Mouse (Mus musculus): ENCODE data around the gene Ly6c1. TPM values are rescaled to one million over a fixed set of nuclear protein-coding genes. Genes with fewer than 3 reads are reported as not detected.
"Not testable (repeated sequence)": the region's sequence is repeated elsewhere in the genome, so short reads cannot be mapped to it uniquely, and the experiment has no call there.

The Ly6c1 gene
- polyA plus RNA-seq, 1 experiment from 2014 or later = 5.8 TPM

DNA sequence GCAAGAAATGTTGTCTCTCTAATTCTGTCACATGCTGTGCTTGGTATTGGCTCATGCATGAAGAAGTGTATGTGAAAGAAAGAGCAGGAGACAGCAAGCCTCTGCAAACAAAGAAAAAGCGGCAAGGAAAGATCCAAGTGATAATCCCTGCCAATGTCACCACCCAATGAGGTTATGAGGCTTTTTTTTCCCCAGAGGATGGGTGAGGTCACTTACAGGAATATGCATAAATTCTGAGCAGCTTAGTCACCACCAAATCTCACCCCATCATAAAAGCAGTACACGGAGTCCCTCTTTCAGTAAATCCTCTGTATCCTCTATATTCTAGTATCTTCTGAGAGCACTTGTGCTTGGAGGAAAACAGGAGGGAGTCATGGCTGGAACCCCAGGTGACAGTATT lies 1.2 kb upstream of the Ly6c1 start:
- H3K9me3 ChIP-seq (ENCODE audit: control insufficient read depth, low read length); H3K36me3 ChIP-seq (ENCODE audit: control insufficient read depth, insufficient read depth); H3K4me1 ChIP-seq (replicated peaks; ENCODE audit: control insufficient read depth, insufficient read depth, low read length); ATAC-seq; H3K4me2 ChIP-seq (ENCODE audit: low read length); H3K27me3 ChIP-seq (replicated peaks; ENCODE audit: control insufficient read depth, insufficient read depth, low read length); H3K4me3 ChIP-seq (replicated peaks; ENCODE audit: low read length); H3K27ac ChIP-seq (ENCODE audit: low read length); H3K9ac ChIP-seq (replicated peaks; ENCODE audit: low read depth, low read length): not testable (repeated sequence)
- 80% methylated on average over 2 of the region's 2 CpGs for WGBS

GRCm38 (mm10) chr15:75047970-75048320 lies 685 bp downstream of the Ly6c1 start:
- WGBS = 92% methylated on average over 1 of the region's 1 CpGs
- not testable (repeated sequence) for ATAC-seq; H3K36me3 ChIP-seq (ENCODE audit: control insufficient read depth, insufficient read depth)

DNA sequence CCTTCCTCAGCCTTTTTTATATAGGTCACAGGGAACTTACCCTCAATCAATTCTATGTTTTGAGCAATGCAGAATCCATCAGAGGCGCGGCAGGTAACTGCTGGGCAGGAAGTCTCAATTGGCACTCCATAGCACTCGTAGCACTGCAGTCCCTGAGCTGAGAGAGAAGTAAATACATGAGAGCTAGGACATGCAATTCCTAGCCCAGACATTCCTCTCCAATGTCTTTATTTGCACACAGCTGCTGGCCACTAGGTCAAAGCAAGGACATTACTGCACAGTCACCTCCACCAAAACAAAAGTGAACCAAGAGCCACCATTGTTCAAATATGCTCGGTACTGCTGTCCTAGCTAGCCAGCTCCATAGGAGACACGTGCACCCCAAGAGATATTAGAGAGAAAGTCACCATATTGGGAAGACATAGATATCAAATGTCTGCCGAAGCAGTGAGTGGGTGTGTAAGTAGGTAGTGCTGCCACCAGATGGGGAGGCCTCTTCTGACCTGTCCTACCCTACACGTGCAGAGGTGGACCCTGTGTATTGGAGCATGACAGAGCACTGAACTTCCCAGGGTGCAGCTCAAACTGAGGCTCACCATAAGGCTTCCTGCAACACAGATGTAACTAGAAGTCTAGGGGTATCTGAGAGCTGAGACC lies 1.2 kb downstream of the Ly6c1 start:
- H3K4me2 ChIP-seq (ENCODE audit: low read length); H3K9ac ChIP-seq (replicated peaks; ENCODE audit: low read depth, low read length); ATAC-seq; H3K9me3 ChIP-seq (ENCODE audit: control insufficient read depth, low read length); H3K27me3 ChIP-seq (replicated peaks; ENCODE audit: control insufficient read depth, insufficient read depth, low read length); H3K36me3 ChIP-seq (ENCODE audit: control insufficient read depth, insufficient read depth); H3K27ac ChIP-seq (ENCODE audit: low read length); H3K4me3 ChIP-seq (replicated peaks; ENCODE audit: low read length); H3K4me1 ChIP-seq (replicated peaks; ENCODE audit: control insufficient read depth, insufficient read depth, low read length): not testable (repeated sequence)
- WGBS = 74% methylated on average over 5 of the region's 7 CpGs

More at GRCm38 (mm10) chr15:75047970-75048320, 685 bp downstream of the Ly6c1 start:
- H3K9ac ChIP-seq (replicated peaks; ENCODE audit: low read depth, low read length); H3K27me3 ChIP-seq (replicated peaks; ENCODE audit: control insufficient read depth, insufficient read depth, low read length); H3K27ac ChIP-seq (ENCODE audit: low read length); H3K4me3 ChIP-seq (replicated peaks; ENCODE audit: low read length); H3K4me2 ChIP-seq (ENCODE audit: low read length); H3K9me3 ChIP-seq (ENCODE audit: control insufficient read depth, low read length); H3K4me1 ChIP-seq (replicated peaks; ENCODE audit: control insufficient read depth, insufficient read depth, low read length): not testable (repeated sequence)

DNA sequence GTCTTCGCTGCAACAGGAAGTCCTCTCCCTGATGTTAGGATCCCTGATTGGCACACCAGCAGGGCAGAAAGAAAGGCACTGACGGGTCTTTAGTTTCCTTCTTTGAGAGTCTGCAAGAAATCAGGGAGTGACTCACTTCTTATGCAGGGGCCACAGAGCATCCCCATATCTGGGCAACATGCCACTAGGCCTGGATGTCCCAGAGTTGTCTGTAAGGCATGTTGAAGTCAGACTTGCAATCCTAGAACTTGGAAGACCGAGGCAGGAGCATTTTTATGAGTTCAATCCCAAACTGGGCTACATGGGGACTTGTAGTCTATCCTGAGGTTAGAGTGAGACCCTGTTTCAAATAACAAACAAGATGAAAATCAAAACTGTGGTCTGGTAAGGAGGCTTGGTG lies 3.1 kb downstream of the Ly6c1 start:
- not testable (repeated sequence) for H3K4me3 ChIP-seq (replicated peaks; ENCODE audit: low read length); H3K9ac ChIP-seq (replicated peaks; ENCODE audit: low read depth, low read length); H3K4me1 ChIP-seq (replicated peaks; ENCODE audit: control insufficient read depth, insufficient read depth, low read length); H3K36me3 ChIP-seq (ENCODE audit: control insufficient read depth, insufficient read depth); H3K4me2 ChIP-seq (ENCODE audit: low read length); H3K9me3 ChIP-seq (ENCODE audit: control insufficient read depth, low read length); H3K27me3 ChIP-seq (replicated peaks; ENCODE audit: control insufficient read depth, insufficient read depth, low read length); ATAC-seq; H3K27ac ChIP-seq (ENCODE audit: low read length)
- WGBS = 94% methylated on average over 2 of the region's 3 CpGs

- H3K4me3 ChIP-seq (replicated peaks; ENCODE audit: low read length); H3K9ac ChIP-seq (replicated peaks; ENCODE audit: low read depth, low read length); H3K27me3 ChIP-seq (replicated peaks; ENCODE audit: control insufficient read depth, insufficient read depth, low read length); H3K27ac ChIP-seq (ENCODE audit: low read length); H3K4me1 ChIP-seq (replicated peaks; ENCODE audit: control insufficient read depth, insufficient read depth, low read length); H3K9me3 ChIP-seq (ENCODE audit: control insufficient read depth, low read length); ATAC-seq; H3K36me3 ChIP-seq (ENCODE audit: control insufficient read depth, insufficient read depth); H3K4me2 ChIP-seq (ENCODE audit: low read length): not testable (repeated sequence)
- 77% methylated on average over 6 of the region's 10 CpGs for WGBS
Measured at GRCm38 (mm10) chr15:75021020-75021759, 27.4 kb downstream of the Ly6c1 start.

- WGBS = 49% methylated on average over 2 of the region's 2 CpGs
- H3K36me3 ChIP-seq (ENCODE audit: control insufficient read depth, insufficient read depth); H3K27ac ChIP-seq (ENCODE audit: low read length); H3K4me2 ChIP-seq (ENCODE audit: low read length); ATAC-seq; H3K9ac ChIP-seq (replicated peaks; ENCODE audit: low read depth, low read length); H3K4me1 ChIP-seq (replicated peaks; ENCODE audit: control insufficient read depth, insufficient read depth, low read length); H3K9me3 ChIP-seq (ENCODE audit: control insufficient read depth, low read length); H3K27me3 ChIP-seq (replicated peaks; ENCODE audit: control insufficient read depth, insufficient read depth, low read length); H3K4me3 ChIP-seq (replicated peaks; ENCODE audit: low read length): not testable (repeated sequence)
Measured at GRCm38 (mm10) chr15:75019446-75019845, 29.2 kb downstream of the Ly6c1 start.

Other genes with a start within 250 kb of the Ly6c1 start
- gene Gml2, start 229.8 kb downstream of the Ly6c1 start, polyA plus RNA-seq (2015; fragmentation: Nextera tagmentation; extraction: Ambion mirVana) = not detected in 2 replicates
- gene 2010109I03Rik, start 151.8 kb downstream of the Ly6c1 start, polyA plus RNA-seq (2015; fragmentation: Nextera tagmentation; extraction: Ambion mirVana) = not detected in 2 replicates
- not detected in 2 replicates for gene Ly6i, start 65.4 kb downstream of the Ly6c1 start, polyA plus RNA-seq (2015; fragmentation: Nextera tagmentation; extraction: Ambion mirVana)
- gene Ly6a, start 50.8 kb downstream of the Ly6c1 start, polyA plus RNA-seq (2015; fragmentation: Nextera tagmentation; extraction: Ambion mirVana) = 0.89 and 2.3 TPM in 2 replicates
- 0.44 TPM in 1 of 2 replicates, not detected in the other for gene Ly6c2, start 63.1 kb upstream of the Ly6c1 start, polyA plus RNA-seq (2015; fragmentation: Nextera tagmentation; extraction: Ambion mirVana)
- not detected in 2 replicates for gene Ly6g, start 106.4 kb upstream of the Ly6c1 start, polyA plus RNA-seq (2015; fragmentation: Nextera tagmentation; extraction: Ambion mirVana)
- not detected in 2 replicates for gene BC025446, start 167.5 kb upstream of the Ly6c1 start, polyA plus RNA-seq (2015; fragmentation: Nextera tagmentation; extraction: Ambion mirVana)
- not detected in 2 replicates for gene Ly6f, start 219.6 kb upstream of the Ly6c1 start, polyA plus RNA-seq (2015; fragmentation: Nextera tagmentation; extraction: Ambion mirVana)